Mouse (Mus musculus) MEL (cell line): ENCODE measurements around the gene Rexo1. TPM values are rescaled to one million over a fixed set of nuclear protein-coding genes. Genes with fewer than 3 reads are reported as not detected.

Experiments used
- DNase-seq: peaks from one replicate; pipeline ENCODE4 v3.0.0; 2011; ENCODE audit warnings: low read depth, low spot score
- H3K27ac ChIP-seq: 2 replicates; pipeline ENCODE4 v1.5.1; 2012; ENCODE audit warnings: low read depth, mild to moderate bottlenecking, control low read depth, low read length, moderate library complexity; ENCODE audit not compliant: control insufficient read depth
- H3K27me3 ChIP-seq, 2 experiments: fragments of 150-350 bp in 1 of 2; sonication (generic) in 1 of 2; 2 replicates each; pipeline ENCODE4 v1.6.1; 2012; ENCODE audit warnings: low read length in 2 of 2, mild to moderate bottlenecking in 2 of 2, improper control_type of control experiment in 1 of 2, moderate library complexity in 1 of 2; ENCODE audit not compliant: insufficient read depth in 2 of 2, control insufficient read depth in 1 of 2
- H3K36me3 ChIP-seq, 2 experiments: 2 replicates each; pipeline ENCODE4 v1.6.1; 2012 to 2014; ENCODE audit warnings: low read length in 2 of 2, improper control_type of control experiment in 1 of 2, inconsistent platforms in 1 of 2, mild to moderate bottlenecking in 1 of 2; ENCODE audit not compliant: insufficient read depth in 2 of 2, control insufficient read depth in 1 of 2
- H3K4me1 ChIP-seq, 2 experiments: fragments of 150-350 bp in 1 of 2; sonication (generic) in 1 of 2; 2 replicates each; pipeline ENCODE4 v1.6.1; 2012; ENCODE audit warnings: low read length in 2 of 2, improper control_type of control experiment in 1 of 2, mild to moderate bottlenecking in 1 of 2; ENCODE audit not compliant: insufficient read depth in 2 of 2, control insufficient read depth in 1 of 2
- H3K4me3 ChIP-seq, 2 experiments: fragments of 150-350 bp in 1 of 2; sonication (generic) in 1 of 2; 2 replicates each; pipeline ENCODE4 v1.5.1; 2012; ENCODE audit warnings: low read depth in 2 of 2, low read length in 2 of 2, mild to moderate bottlenecking in 2 of 2, moderate library complexity in 2 of 2, control low read depth in 1 of 2, improper control_type of control experiment in 1 of 2; ENCODE audit not compliant: control insufficient read depth in 1 of 2, insufficient read depth in 1 of 2
- H3K79me2 ChIP-seq: 2 replicates; pipeline ENCODE4 v1.6.1; 2012; ENCODE audit warnings: mild to moderate bottlenecking, low read length, moderate library complexity; ENCODE audit not compliant: control insufficient read depth, poor library complexity, insufficient read depth
- H3K9ac ChIP-seq: 2 replicates; pipeline ENCODE4 v1.6.1; 2012; ENCODE audit warnings: low read depth, mild to moderate bottlenecking, control low read depth, low read length, moderate library complexity; ENCODE audit not compliant: control insufficient read depth, poor library complexity, severe bottlenecking
- H3K9me3 ChIP-seq: fragments of 150-350 bp; sonication (generic); replicated peaks from 2 replicates; pipeline ENCODE4 v1.6.1; 2012; ENCODE audit warnings: mild to moderate bottlenecking, low read length, improper control_type of control experiment, moderate library complexity; ENCODE audit not compliant: insufficient read depth
- CHD1 ChIP-seq: IDR thresholded peaks from 2 replicates; pipeline ENCODE4 v1.6.1; 2012; ENCODE audit warnings: low read depth, mild to moderate bottlenecking, inconsistent platforms, low read length, improper control_type of control experiment
- CTCF ChIP-seq, 3 experiments: IDR thresholded peaks in 2 of 3; conservative IDR thresholded peaks in 1 of 3; 2 replicates each; pipeline ENCODE4 v1.5.1; 2011 to 2012; ENCODE audit warnings: low read length in 3 of 3, low read depth in 2 of 3, mild to moderate bottlenecking in 2 of 3, improper control_type of control experiment in 1 of 3, inconsistent platforms in 1 of 3, mixed read lengths in 1 of 3, moderate library complexity in 1 of 3; ENCODE audit not compliant: control insufficient read depth in 1 of 3, insufficient read depth in 1 of 3, poor library complexity in 1 of 3, severe bottlenecking in 1 of 3
- EP300 ChIP-seq, 2 experiments: IDR thresholded peaks; 2 replicates each; pipeline ENCODE4 v1.6.1; 2011; ENCODE audit warnings: improper control_type of control experiment in 2 of 2, low read length in 2 of 2, low read depth in 1 of 2, mild to moderate bottlenecking in 1 of 2
- ETS1 ChIP-seq: IDR thresholded peaks from 2 replicates; pipeline ENCODE4 v1.6.1; 2012; ENCODE audit warnings: low read depth, mild to moderate bottlenecking, inconsistent platforms, low read length, improper control_type of control experiment, moderate library complexity
- GATA1 ChIP-seq: IDR thresholded peaks from 2 replicates; pipeline ENCODE4 v1.6.1; 2011; ENCODE audit warnings: low read depth, low read length, improper control_type of control experiment
- HCFC1 ChIP-seq: IDR thresholded peaks from 2 replicates; pipeline ENCODE4 v1.6.1; 2012; ENCODE audit warnings: low read depth, mild to moderate bottlenecking, inconsistent platforms, low read length, improper control_type of control experiment, moderate library complexity
- MAFK ChIP-seq: IDR thresholded peaks from 2 replicates; pipeline ENCODE4 v1.6.1; 2011; ENCODE audit warnings: low read depth, mild to moderate bottlenecking, low read length, improper control_type of control experiment, borderline replicate concordance
- MAX ChIP-seq: IDR thresholded peaks from 2 replicates; pipeline ENCODE4 v1.6.1; 2011; ENCODE audit warnings: low read length, improper control_type of control experiment
- MAZ ChIP-seq: IDR thresholded peaks from 2 replicates; pipeline ENCODE4 v1.6.1; 2012; ENCODE audit warnings: low read depth, mild to moderate bottlenecking, inconsistent platforms, low read length, improper control_type of control experiment
- MEF2A ChIP-seq: IDR thresholded peaks from 2 replicates; pipeline ENCODE4 v1.6.1; 2014; ENCODE audit warnings: low read depth, mild to moderate bottlenecking, inconsistent platforms, low read length, improper control_type of control experiment; ENCODE audit not compliant: poor library complexity, insufficient replicate concordance, severe bottlenecking; ENCODE audit errors: extremely low read depth
- MXI1 ChIP-seq: IDR thresholded peaks from 2 replicates; pipeline ENCODE4 v1.6.1; 2011; ENCODE audit warnings: mild to moderate bottlenecking, low read depth, low read length, improper control_type of control experiment
- MYB ChIP-seq: IDR thresholded peaks from 2 replicates; pipeline ENCODE4 v1.6.1; 2011; ENCODE audit warnings: mild to moderate bottlenecking, low read depth, low read length, improper control_type of control experiment
- MYC ChIP-seq: IDR thresholded peaks from 2 replicates; pipeline ENCODE4 v1.6.1; 2011; ENCODE audit warnings: low read depth, mild to moderate bottlenecking, low read length, improper control_type of control experiment, moderate library complexity
- NELFE ChIP-seq: IDR thresholded peaks from 2 replicates; pipeline ENCODE4 v1.6.1; 2011; ENCODE audit warnings: low read depth, low read length, improper control_type of control experiment
- POLR2A ChIP-seq, 2 experiments: IDR thresholded peaks; 2 replicates each; pipeline ENCODE4 v1.6.1; 2011 to 2012; ENCODE audit warnings: low read length in 2 of 2, mild to moderate bottlenecking in 2 of 2, control low read depth in 1 of 2, improper control_type of control experiment in 1 of 2, low read depth in 1 of 2, moderate library complexity in 1 of 2; ENCODE audit not compliant: control insufficient read depth in 1 of 2, insufficient read depth in 1 of 2, poor library complexity in 1 of 2
- RAD21 ChIP-seq: IDR thresholded peaks from 2 replicates; pipeline ENCODE4 v1.6.1; 2011; ENCODE audit warnings: mild to moderate bottlenecking, low read depth, low read length, improper control_type of control experiment
- SIN3A ChIP-seq: IDR thresholded peaks from 2 replicates; pipeline ENCODE4 v1.6.1; 2012; ENCODE audit warnings: low read length, improper control_type of control experiment, inconsistent platforms
- SMC3 ChIP-seq: IDR thresholded peaks from 2 replicates; pipeline ENCODE4 v1.6.1; 2011; ENCODE audit warnings: low read depth, low read length, improper control_type of control experiment
- TAL1 ChIP-seq: IDR thresholded peaks from 2 replicates; pipeline ENCODE4 v1.6.1; 2012; ENCODE audit warnings: mild to moderate bottlenecking, inconsistent platforms, low read length, moderate library complexity, mixed read lengths
- TBP ChIP-seq: IDR thresholded peaks from 2 replicates; pipeline ENCODE4 v1.8.0; 2011; ENCODE audit warnings: low read depth, low read length, improper control_type of control experiment
- TCF12 ChIP-seq: IDR thresholded peaks from 2 replicates; pipeline ENCODE4 v1.6.1; 2014; ENCODE audit warnings: low read depth, mild to moderate bottlenecking, inconsistent platforms, low read length, improper control_type of control experiment, moderate library complexity
- USF2 ChIP-seq, 2 experiments: IDR thresholded peaks; 2 replicates each; pipeline ENCODE4 v1.6.1; 2011 to 2012; ENCODE audit warnings: improper control_type of control experiment in 2 of 2, low read length in 2 of 2, borderline replicate concordance in 1 of 2, inconsistent platforms in 1 of 2, low read depth in 1 of 2, mild to moderate bottlenecking in 1 of 2; ENCODE audit not compliant: insufficient read depth in 1 of 2
- ZC3H11A ChIP-seq: IDR thresholded peaks from 2 replicates; pipeline ENCODE4 v1.6.1; 2012; ENCODE audit warnings: low read depth, mild to moderate bottlenecking, inconsistent platforms, low read length, improper control_type of control experiment
- ZNF384 ChIP-seq: IDR thresholded peaks from 2 replicates; pipeline ENCODE4 v1.6.1; 2012; ENCODE audit warnings: low read depth, mild to moderate bottlenecking, inconsistent platforms, low read length, improper control_type of control experiment
- polyA plus RNA-seq, 2 experiments: library from polyadenylated mRNA; stranded (reverse) in 1 of 2; unstranded in 1 of 2; fragments of >175 nt in 1 of 2; fragments of >200 nt in 1 of 2; gene quantifications; 2 replicates each; pipeline versions ENCODE4 v1.2.1 to v1.2.4; 2012; ENCODE audit warnings: low replicate concordance in 2 of 2, low read depth in 1 of 2; ENCODE audit not compliant: insufficient read length in 2 of 2, insufficient read depth in 1 of 2, missing spikeins in 1 of 2
- total RNA-seq: library from RNA; depleted of rRNA; stranded (reverse); fragments of 300-350 nt; gene quantifications from 2 replicates; pipeline ENCODE4 v1.2.3, GENCODE M21; 2012

Rexo1 gene
- total and polyA plus RNA-seq, 3 experiments: 14.7 to 54.6 TPM; not detected in 1

DNA sequence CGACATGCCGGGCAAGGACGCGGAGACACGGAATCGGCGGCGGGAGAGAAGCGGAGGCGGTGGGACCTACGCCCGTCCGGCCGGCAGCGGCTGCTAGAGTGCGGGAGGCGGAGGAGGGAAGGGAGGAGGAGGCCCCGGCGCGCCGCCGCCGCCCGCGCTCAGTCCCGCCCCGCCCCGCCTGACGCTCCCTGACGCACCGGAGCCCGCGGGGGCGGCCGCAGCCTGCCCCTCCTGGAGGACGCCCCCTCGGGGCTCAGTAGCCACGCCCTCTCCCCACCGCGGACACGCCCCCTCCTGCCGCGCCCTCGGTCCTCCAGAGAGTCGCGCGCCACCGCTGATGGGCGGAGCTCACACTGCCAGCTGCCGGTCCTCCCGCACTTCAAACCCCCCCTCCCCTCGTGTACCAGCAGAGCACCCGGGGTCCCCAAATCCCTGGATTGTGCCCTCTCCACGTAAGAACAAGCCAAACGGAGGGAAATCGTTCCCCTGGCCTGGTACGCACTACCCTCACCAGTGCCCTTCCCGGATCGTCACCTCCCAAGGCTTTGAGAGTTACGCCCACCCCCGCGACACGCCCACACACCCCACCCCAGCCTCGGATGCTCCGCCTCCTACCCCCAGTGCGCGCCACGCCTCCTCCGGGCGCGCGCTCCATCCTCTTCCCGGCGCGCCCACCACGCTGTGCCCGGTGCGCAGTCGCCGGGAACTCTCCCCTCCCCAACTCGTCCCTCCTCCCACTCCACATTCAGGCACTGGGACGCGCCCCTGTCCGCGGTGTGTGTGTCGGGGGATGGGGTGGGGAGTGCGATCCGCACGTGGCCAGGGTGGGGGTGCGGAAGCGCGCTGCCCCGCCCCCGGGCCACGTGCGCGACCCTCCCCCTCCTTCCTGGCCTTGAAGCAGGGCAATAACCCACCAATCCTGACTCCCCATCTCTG lies 16.1 kb upstream of the Rexo1 start, which contains the start of gene Klf16 (continued):
- TF ChIP-seq ZC3H11A (no peak), CTCF (IDR thresholded peaks at IDR 0.05 in 2 of 3, conservative IDR thresholded peaks at IDR 0.05 in 1 of 3; ENCODE audit: control insufficient read depth in 1 of 3, insufficient read depth in 1 of 3, low read depth in 2 of 3, low read length in 3 of 3, poor library complexity in 1 of 3, severe bottlenecking in 1 of 3) (0 out of 6 replicates have a peak, but pooled peaks of 1 of the 3 experiments have one; percentile 0), EP300 (IDR thresholded peaks at IDR 0.05; ENCODE audit: low read depth in 1 of 2, low read length in 2 of 2) (peak in 1 of 2 experiments; percentile 62; a peak in 2 of 4 replicates), ETS1 (peak; percentile 72), TCF12 (peak; percentile 63; the same call in 1 of the 2 replicates), GATA1 (no peak)

GRCm38 (mm10) chr10:80576351-80577194 lies 15.2 kb upstream of the Rexo1 start:
- TF ChIP-seq NELFE (peak; percentile 32; the same call in 1 of the 2 replicates), MAX (peak; percentile 68; the same call in 1 of the 2 replicates), CHD1 (no peak), MYC (peak; percentile 90), SIN3A (peak; percentile 85), MYB (no peak), POLR2A (IDR thresholded peaks at IDR 0.05; ENCODE audit: control insufficient read depth in 1 of 2, insufficient read depth in 1 of 2, low read depth in 1 of 2, low read length in 2 of 2, poor library complexity in 1 of 2) (peak; percentile 33 to 60; a peak in 2 of 4 replicates), MXI1 (peak; percentile 91)
- Histone ChIP-seq H3K4me1 (peaks cover 18 to 47% of the 10 kb centered on the region in 2 experiments; a peak in 3 of 4 replicates), H3K9ac (peak overlapping the region; percentile 93), H3K79me2 (peaks cover 56% of the 10 kb centered on the region), H3K36me3 (peaks cover 0 to 36% of the 10 kb centered on the region in 2 experiments; a peak in 2 of 4 replicates), H3K27me3 (no peaks in the 10 kb centered on the region), H3K9me3 (no peaks in the 10 kb centered on the region), H3K27ac (peak overlapping the region; percentile 78), H3K4me3 (peak overlapping the region; percentile 88 to 94)
- DNase-seq: peak; percentile 79

GRCm38 (mm10) chr10:80575925-80576324 lies 14.6 kb upstream of the Rexo1 start:
- Histone ChIP-seq H3K9ac (peak overlapping the region; percentile 84), H3K27ac (peak overlapping the region; percentile 70), H3K27me3 (no peaks in the 10 kb centered on the region), H3K4me1 (peaks cover 18 to 53% of the 10 kb centered on the region in 2 experiments; a peak in 3 of 4 replicates), H3K36me3 (peaks cover 0 to 39% of the 10 kb centered on the region in 2 experiments; a peak in 2 of 4 replicates), H3K79me2 (peaks cover 63% of the 10 kb centered on the region), H3K4me3 (peak overlapping the region; percentile 88 to 94), H3K9me3 (no peaks in the 10 kb centered on the region)
- DNase-seq: no peak
- TF ChIP-seq MYC (no peak), HCFC1 (peak; percentile 60), SMC3 (no peak), MEF2A (no peak), TAL1 (no peak), MAFK (no peak), RAD21 (no peak), USF2 (IDR thresholded peaks at IDR 0.05; ENCODE audit: borderline replicate concordance in 1 of 2, insufficient read depth in 1 of 2, low read depth in 1 of 2, low read length in 2 of 2) (no peak), TBP (no peak), GATA1 (peak; percentile 39; the same call in 1 of the 2 replicates), MAZ (no peak), SIN3A (no peak), CTCF (IDR thresholded peaks at IDR 0.05 in 2 of 3, conservative IDR thresholded peaks at IDR 0.05 in 1 of 3; ENCODE audit: control insufficient read depth in 1 of 3, insufficient read depth in 1 of 3, low read depth in 2 of 3, low read length in 3 of 3, poor library complexity in 1 of 3, severe bottlenecking in 1 of 3) (no peak), ZC3H11A (no peak), MYB (no peak), MXI1 (no peak), ZNF384 (no peak)
